Mouse (Mus musculus) G1E (cell line): ENCODE results near the gene Lrig2.

Experiments
- CTCF ChIP-seq: IDR thresholded peaks from 2 replicates; pipeline ENCODE4 v1.5.1; 2012; ENCODE audit warnings: low read depth, low read length, inconsistent platforms, mixed read lengths
- GATA1 ChIP-seq: IDR thresholded peaks from 2 replicates; pipeline ENCODE4 v1.6.1; 2012; ENCODE audit warnings: borderline replicate concordance, low read length, inconsistent platforms, mixed read lengths
- TAL1 ChIP-seq: conservative IDR thresholded peaks from 2 replicates; pipeline ENCODE4 v1.6.1; 2012; ENCODE audit warnings: low read depth, low read length, inconsistent platforms, mixed read lengths

GRCm38 (mm10) chr3:104349847-104350228 is 161.9 kb downstream of the Lrig2 start:
- TF ChIP-seq CTCF (no peak), TAL1 (no peak), GATA1 (no peak)
